Mouse (Mus musculus) adipocyte (in vitro differentiated cells): ENCODE data around the gene Kcnq5.

Source experiments
- DNase-seq: peaks from one replicate; pipeline ENCODE4 v3.0.0-alpha.2; 2016; ENCODE audit warnings: low spot score

Gene Kcnq5

GRCm38 (mm10) chr1:21961251-21962082 lies at the start of gene Kcnq5:
Gene Kcnq5 (minus strand): TSS chr1:21961942.
- DNase-seq: no peak

DNA sequence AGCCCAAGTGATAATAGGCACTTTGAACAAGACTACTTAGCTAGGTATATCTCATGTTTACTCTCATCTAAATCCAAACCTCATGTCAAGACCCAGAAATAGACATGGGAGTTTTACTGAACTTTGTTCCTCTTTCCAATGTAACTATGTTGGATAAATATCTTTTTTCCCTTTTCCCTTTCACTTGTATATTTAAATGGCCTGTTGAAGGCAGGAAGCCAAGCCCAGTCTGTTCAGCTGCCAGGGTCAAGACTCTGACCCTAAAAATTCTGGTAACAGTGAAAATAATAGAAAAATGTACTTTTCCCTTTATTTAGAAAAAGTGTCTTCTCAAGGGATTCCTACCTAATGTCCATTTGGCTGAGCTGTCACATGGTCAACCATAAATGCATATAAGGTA lies 18.0 kb upstream of the Kcnq5 start:
- DNase-seq: peak; percentile 2

DNA sequence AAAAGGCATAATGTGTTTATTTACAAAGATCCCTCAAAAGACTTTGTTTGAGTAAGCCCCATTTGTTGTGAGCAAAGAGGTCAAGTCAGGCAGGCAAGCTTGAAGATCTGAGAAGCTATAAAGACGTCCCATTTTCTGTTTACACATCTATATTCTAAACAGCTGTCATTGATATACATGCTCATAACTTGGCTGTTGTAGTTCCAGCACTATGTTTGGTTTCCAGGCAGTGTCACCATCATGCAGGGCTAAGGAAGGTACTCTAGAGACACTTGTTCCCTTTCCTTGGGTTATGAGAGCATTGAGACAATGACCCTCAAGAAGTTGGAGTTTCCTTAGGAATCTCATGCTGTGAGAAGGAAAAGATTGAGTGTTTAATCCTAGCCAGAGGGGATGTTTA lies 17.6 kb upstream of the Kcnq5 start:
- no peak for DNase-seq

- DNase-seq: no peak
Observed at GRCm38 (mm10) chr1:21974040-21974439, 12.3 kb upstream of the Kcnq5 start.

GRCm38 (mm10) chr1:21967139-21967538 lies 5.4 kb upstream of the Kcnq5 start:
- DNase-seq: no peak

GRCm38 (mm10) chr1:21962896-21963864 lies 1.4 kb upstream of the Kcnq5 start:
- no peak for DNase-seq

DNA sequence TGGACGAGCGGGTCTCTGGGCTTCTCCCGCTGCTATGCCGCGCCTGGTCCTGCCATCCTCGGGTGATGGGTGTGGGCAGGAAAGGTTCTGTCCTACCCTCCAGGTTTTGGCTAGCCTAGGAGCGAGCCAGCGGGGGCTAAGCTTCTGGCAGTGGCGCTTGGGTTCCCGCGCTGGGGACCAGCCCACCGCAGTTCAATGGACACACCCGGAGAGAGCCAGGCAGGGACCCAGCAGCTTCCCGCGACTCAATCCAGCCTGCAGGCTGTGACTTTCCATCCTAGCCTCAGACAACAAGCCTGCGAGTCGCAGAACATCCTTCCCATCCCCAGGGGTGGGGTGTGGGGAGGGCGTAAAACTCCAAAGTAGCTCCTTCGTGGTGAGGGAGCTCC lies 335 bp upstream of the Kcnq5 start:
- DNase-seq: no peak

DNA sequence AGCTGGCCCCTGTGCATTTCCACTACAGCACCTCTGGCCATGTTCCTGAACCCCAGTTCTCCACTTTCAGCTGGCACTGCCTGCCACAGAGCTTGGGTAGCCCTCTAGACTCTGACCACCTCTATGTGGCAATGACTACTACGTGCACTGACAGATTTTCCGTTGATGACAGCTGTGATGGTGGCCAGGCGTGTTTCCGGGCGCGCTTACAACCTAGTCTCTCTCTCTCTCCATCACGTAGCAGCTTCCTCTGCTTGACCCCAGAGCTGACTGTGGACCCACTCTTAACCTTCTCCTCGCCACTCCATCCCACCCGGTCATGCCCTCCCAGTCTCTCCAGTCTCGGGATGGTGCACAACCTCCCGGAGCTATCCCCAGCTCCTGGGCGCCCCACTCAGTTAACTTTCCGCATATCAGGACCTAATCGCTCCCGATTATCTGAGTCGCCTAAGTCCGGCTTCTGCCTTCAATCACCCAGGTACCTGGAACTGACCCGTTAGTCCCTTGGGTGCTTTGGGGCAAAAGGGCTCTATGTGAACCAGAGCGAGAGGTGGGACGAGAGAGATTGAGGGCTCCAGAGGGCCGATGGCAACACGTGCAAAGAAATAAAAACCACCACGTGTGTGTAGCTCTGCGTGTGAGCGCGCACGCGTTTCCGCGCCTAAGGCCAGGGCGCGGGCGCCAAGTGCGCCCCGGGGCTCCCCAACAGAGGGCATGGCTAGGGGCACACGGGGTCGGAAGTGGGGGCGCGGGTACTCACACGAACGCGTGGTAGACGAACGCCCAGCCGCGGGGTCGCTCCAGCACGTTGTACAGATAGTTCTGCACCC lies 1.1 kb downstream of the Kcnq5 start:
- no peak for DNase-seq

- no peak for DNase-seq
Observed at GRCm38 (mm10) chr1:21959648-21960285, 2.0 kb downstream of the Kcnq5 start.

GRCm38 (mm10) chr1:21958013-21958412 lies 3.7 kb downstream of the Kcnq5 start:
- DNase-seq: no peak

- no peak for DNase-seq
Observed at GRCm38 (mm10) chr1:21940831-21941230, 20.9 kb downstream of the Kcnq5 start.

DNA sequence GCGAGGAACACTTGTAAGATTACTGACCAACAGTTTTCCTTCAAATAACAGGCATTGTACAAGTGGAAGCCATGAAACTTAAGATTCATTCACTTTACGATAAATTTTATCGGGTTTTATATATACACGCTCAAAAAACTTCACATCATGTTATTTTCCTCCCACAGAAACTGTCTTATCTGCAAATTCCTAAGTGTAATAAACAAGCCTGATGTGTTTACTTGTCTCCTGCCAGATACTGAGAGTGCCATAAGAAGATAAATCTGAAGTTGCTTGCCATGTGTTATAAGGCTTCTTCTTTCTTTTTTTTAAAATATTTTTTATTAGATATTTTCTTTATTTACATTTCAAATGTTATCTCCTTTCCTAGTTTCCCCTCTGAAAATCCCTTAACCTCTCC lies 34.6 kb downstream of the Kcnq5 start:
- no peak for DNase-seq

- no peak for DNase-seq
Observed at GRCm38 (mm10) chr1:21923293-21923642, 38.5 kb downstream of the Kcnq5 start.

- DNase-seq: no peak
Observed at GRCm38 (mm10) chr1:21922578-21923292, 39.0 kb downstream of the Kcnq5 start.

- no peak for DNase-seq
Observed at GRCm38 (mm10) chr1:21919276-21919675, 42.5 kb downstream of the Kcnq5 start.

- no peak for DNase-seq
Observed at GRCm38 (mm10) chr1:21896067-21896719, 65.5 kb downstream of the Kcnq5 start.

GRCm38 (mm10) chr1:21883747-21884146 lies 78.0 kb downstream of the Kcnq5 start:
- no peak for DNase-seq

DNA sequence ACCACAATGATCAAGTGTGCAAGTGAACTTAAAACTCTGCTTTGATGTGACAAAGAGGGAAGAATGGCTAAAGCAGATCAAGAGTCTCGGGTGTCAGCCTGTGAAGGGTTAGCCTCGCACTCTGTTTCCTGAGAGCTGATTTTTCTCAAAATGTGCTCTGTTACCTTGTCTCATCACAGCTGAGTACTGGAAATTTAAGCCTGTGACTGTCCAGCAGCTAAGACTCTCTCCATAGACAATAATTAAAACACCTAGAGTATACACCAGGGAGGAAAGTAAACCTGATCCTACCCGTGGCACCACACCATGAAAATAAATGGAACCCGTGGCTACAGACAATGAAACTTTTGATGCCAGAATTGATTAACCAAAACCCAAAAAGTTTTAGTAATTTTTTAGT lies 90.9 kb downstream of the Kcnq5 start:
- no peak for DNase-seq

- DNase-seq: no peak
Observed at GRCm38 (mm10) chr1:21868484-21868883, 93.3 kb downstream of the Kcnq5 start.

DNA sequence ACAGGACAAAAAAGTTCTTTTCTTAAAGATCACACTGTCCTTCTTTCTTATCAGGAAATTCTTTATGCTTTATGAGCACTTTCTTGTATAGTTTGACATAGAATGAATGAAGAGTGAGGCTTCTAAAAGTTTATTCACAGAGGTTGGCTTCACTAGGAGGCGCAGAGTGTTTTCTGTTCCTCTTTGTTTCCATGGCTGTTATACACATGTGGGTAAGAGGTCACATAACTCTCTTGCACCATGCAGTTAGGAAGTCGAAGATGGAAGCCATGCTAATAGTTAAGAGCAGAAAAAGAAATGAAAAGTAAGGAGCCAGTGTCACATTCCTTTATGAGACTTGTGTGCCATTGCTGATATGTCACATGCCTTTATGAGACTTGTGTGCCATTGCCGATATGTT lies 105.3 kb downstream of the Kcnq5 start:
- DNase-seq: no peak
